Mouse (Mus musculus): ENCODE measurements around the gene Gm37240. TPM values are rescaled to one million over a fixed set of nuclear protein-coding genes. Genes with fewer than 3 reads are reported as not detected.

Gene Gm37240
- polyA plus RNA-seq, 1 experiment from 2014 or later: 4.6 TPM

- Histone ChIP-seq H3K9ac (ENCODE audit: low read length) (no peak overlapping the region), H3K27ac (ENCODE audit: low read length) (no peak overlapping the region), H3K4me1 (replicated peaks; ENCODE audit: control insufficient read depth, insufficient read depth, low read length) (no peaks in the 10 kb centered on the region), H3K36me3 (ENCODE audit: control insufficient read depth, insufficient read depth, low read length) (no peaks in the 10 kb centered on the region), H3K9me3 (ENCODE audit: control insufficient read depth, low read length) (no peaks in the 10 kb centered on the region), H3K4me2 (ENCODE audit: low read depth, low read length) (no peak overlapping the region), H3K27me3 (ENCODE audit: control insufficient read depth, insufficient read depth, low read depth, low read length) (no peaks in the 10 kb centered on the region), H3K4me3 (ENCODE audit: low read length) (no peak overlapping the region)
- ATAC-seq (ENCODE audit: low read depth): no peak
- 84% methylated on average over 4 of the region's 4 CpGs for WGBS
Measured at GRCm38 (mm10) chr3:84722680-84723079, 1164.6 kb downstream of the Gm37240 start.

- WGBS: 86% methylated on average over 15 of the region's 15 CpGs
- ATAC-seq (ENCODE audit: low read depth): no peak
- H3K27me3 ChIP-seq (ENCODE audit: control insufficient read depth, insufficient read depth, low read depth, low read length): no peaks in the 10 kb centered on the region
- H3K9ac ChIP-seq (ENCODE audit: low read length): no peak overlapping the region
- no peak overlapping the region for H3K27ac ChIP-seq (ENCODE audit: low read length)
- no peaks in the 10 kb centered on the region for H3K36me3 ChIP-seq (ENCODE audit: control insufficient read depth, insufficient read depth, low read length)
- H3K4me3 ChIP-seq (ENCODE audit: low read length): no peak overlapping the region
- H3K4me2 ChIP-seq (ENCODE audit: low read depth, low read length): no peak overlapping the region
- H3K4me1 ChIP-seq (replicated peaks; ENCODE audit: control insufficient read depth, insufficient read depth, low read length): no peaks in the 10 kb centered on the region
- peaks cover 3% of the 10 kb centered on the region; the same call in 1 of the 2 replicates for H3K9me3 ChIP-seq (ENCODE audit: control insufficient read depth, low read length)
Measured at GRCm38 (mm10) chr3:84715073-84715768, 1172.1 kb downstream of the Gm37240 start.

GRCm38 (mm10) chr3:84712941-84713340 lies 1174.4 kb downstream of the Gm37240 start:
- no peak overlapping the region for H3K4me2 ChIP-seq (ENCODE audit: low read depth, low read length)
- no peak overlapping the region for H3K9ac ChIP-seq (ENCODE audit: low read length)
- no peaks in the 10 kb centered on the region for H3K27me3 ChIP-seq (ENCODE audit: control insufficient read depth, insufficient read depth, low read depth, low read length)
- no peaks in the 10 kb centered on the region for H3K36me3 ChIP-seq (ENCODE audit: control insufficient read depth, insufficient read depth, low read length)
- 42% methylated on average over 2 of the region's 2 CpGs for WGBS
- no peak overlapping the region for H3K4me3 ChIP-seq (ENCODE audit: low read length)
- no peaks in the 10 kb centered on the region for H3K4me1 ChIP-seq (replicated peaks; ENCODE audit: control insufficient read depth, insufficient read depth, low read length)
- H3K27ac ChIP-seq (ENCODE audit: low read length): no peak overlapping the region
- ATAC-seq (ENCODE audit: low read depth): no peak
- peaks cover 3% of the 10 kb centered on the region; the same call in 1 of the 2 replicates for H3K9me3 ChIP-seq (ENCODE audit: control insufficient read depth, low read length)

- Histone ChIP-seq H3K27ac (ENCODE audit: low read length) (no peak overlapping the region), H3K4me1 (replicated peaks; ENCODE audit: control insufficient read depth, insufficient read depth, low read length) (no peaks in the 10 kb centered on the region), H3K9me3 (ENCODE audit: control insufficient read depth, low read length) (peaks cover 1% of the 10 kb centered on the region; the same call in 1 of the 2 replicates), H3K4me3 (ENCODE audit: low read length) (no peak overlapping the region), H3K27me3 (ENCODE audit: control insufficient read depth, insufficient read depth, low read depth, low read length) (no peaks in the 10 kb centered on the region), H3K4me2 (ENCODE audit: low read depth, low read length) (no peak overlapping the region), H3K36me3 (ENCODE audit: control insufficient read depth, insufficient read depth, low read length) (no peaks in the 10 kb centered on the region), H3K9ac (ENCODE audit: low read length) (no peak overlapping the region)
- WGBS: 80% methylated on average over 4 of the region's 4 CpGs
- ATAC-seq (ENCODE audit: low read depth): no peak
Measured at GRCm38 (mm10) chr3:84710723-84711122, 1176.6 kb downstream of the Gm37240 start.

DNA sequence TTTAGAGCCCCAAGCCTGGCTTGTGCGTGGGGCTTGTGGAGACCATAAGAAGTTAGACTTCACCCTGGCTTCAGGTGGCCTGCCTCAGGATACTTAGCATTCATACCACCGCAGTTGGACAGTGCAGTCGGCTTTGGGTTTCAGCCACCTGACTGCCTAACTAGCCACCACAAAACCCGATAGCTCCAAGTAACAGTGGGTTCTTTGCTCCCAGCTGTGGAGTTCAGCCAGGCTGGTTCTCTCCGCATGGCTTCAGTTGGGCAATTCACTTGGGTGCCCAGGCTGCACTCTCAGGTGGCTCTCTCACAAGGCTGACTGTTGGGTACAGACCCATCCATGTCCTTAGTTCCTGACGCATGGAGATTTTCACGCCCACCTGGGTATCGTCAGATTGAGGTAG lies 1177.4 kb downstream of the Gm37240 start:
- WGBS: 90% methylated on average over 8 of the region's 8 CpGs
- no peak for ATAC-seq (ENCODE audit: low read depth)
- H3K27ac ChIP-seq (ENCODE audit: low read length): no peak overlapping the region
- H3K27me3 ChIP-seq (ENCODE audit: control insufficient read depth, insufficient read depth, low read depth, low read length): no peaks in the 10 kb centered on the region
- H3K9ac ChIP-seq (ENCODE audit: low read length): no peak overlapping the region
- H3K4me2 ChIP-seq (ENCODE audit: low read depth, low read length): no peak overlapping the region
- H3K9me3 ChIP-seq (ENCODE audit: control insufficient read depth, low read length): no peaks in the 10 kb centered on the region
- no peaks in the 10 kb centered on the region for H3K36me3 ChIP-seq (ENCODE audit: control insufficient read depth, insufficient read depth, low read length)
- H3K4me1 ChIP-seq (replicated peaks; ENCODE audit: control insufficient read depth, insufficient read depth, low read length): no peaks in the 10 kb centered on the region
- H3K4me3 ChIP-seq (ENCODE audit: low read length): no peak overlapping the region

GRCm38 (mm10) chr3:84709100-84709499 lies 1178.2 kb downstream of the Gm37240 start:
- H3K4me3 ChIP-seq (ENCODE audit: low read length): no peak overlapping the region
- H3K36me3 ChIP-seq (ENCODE audit: control insufficient read depth, insufficient read depth, low read length): no peaks in the 10 kb centered on the region
- no peak overlapping the region for H3K9ac ChIP-seq (ENCODE audit: low read length)
- 56% methylated on average over 8 of the region's 8 CpGs for WGBS
- H3K4me2 ChIP-seq (ENCODE audit: low read depth, low read length): no peak overlapping the region
- no peaks in the 10 kb centered on the region for H3K27me3 ChIP-seq (ENCODE audit: control insufficient read depth, insufficient read depth, low read depth, low read length)
- H3K9me3 ChIP-seq (ENCODE audit: control insufficient read depth, low read length): no peaks in the 10 kb centered on the region
- H3K4me1 ChIP-seq (replicated peaks; ENCODE audit: control insufficient read depth, insufficient read depth, low read length): no peaks in the 10 kb centered on the region
- no peak for ATAC-seq (ENCODE audit: low read depth)
- no peak overlapping the region for H3K27ac ChIP-seq (ENCODE audit: low read length)

GRCm38 (mm10) chr3:84708469-84708868 lies 1178.8 kb downstream of the Gm37240 start:
- no peak overlapping the region for H3K4me3 ChIP-seq (ENCODE audit: low read length)
- H3K9ac ChIP-seq (ENCODE audit: low read length): no peak overlapping the region
- no peaks in the 10 kb centered on the region for H3K36me3 ChIP-seq (ENCODE audit: control insufficient read depth, insufficient read depth, low read length)
- no peak overlapping the region for H3K4me2 ChIP-seq (ENCODE audit: low read depth, low read length)
- WGBS: 67% methylated on average over 10 of the region's 10 CpGs
- no peaks in the 10 kb centered on the region for H3K4me1 ChIP-seq (replicated peaks; ENCODE audit: control insufficient read depth, insufficient read depth, low read length)
- H3K27ac ChIP-seq (ENCODE audit: low read length): no peak overlapping the region
- no peaks in the 10 kb centered on the region for H3K27me3 ChIP-seq (ENCODE audit: control insufficient read depth, insufficient read depth, low read depth, low read length)
- H3K9me3 ChIP-seq (ENCODE audit: control insufficient read depth, low read length): no peaks in the 10 kb centered on the region
- ATAC-seq (ENCODE audit: low read depth): no peak

GRCm38 (mm10) chr3:84705224-84705623 lies 1182.1 kb downstream of the Gm37240 start:
- Histone ChIP-seq H3K27ac (ENCODE audit: low read length) (no peak overlapping the region), H3K4me2 (ENCODE audit: low read depth, low read length) (no peak overlapping the region), H3K9me3 (ENCODE audit: control insufficient read depth, low read length) (no peaks in the 10 kb centered on the region), H3K27me3 (ENCODE audit: control insufficient read depth, insufficient read depth, low read depth, low read length) (no peaks in the 10 kb centered on the region), H3K4me3 (ENCODE audit: low read length) (no peak overlapping the region), H3K4me1 (replicated peaks; ENCODE audit: control insufficient read depth, insufficient read depth, low read length) (no peaks in the 10 kb centered on the region), H3K36me3 (ENCODE audit: control insufficient read depth, insufficient read depth, low read length) (no peaks in the 10 kb centered on the region), H3K9ac (ENCODE audit: low read length) (no peak overlapping the region)
- WGBS: 82% methylated on average over 9 of the region's 9 CpGs
- ATAC-seq (ENCODE audit: low read depth): no peak

DNA sequence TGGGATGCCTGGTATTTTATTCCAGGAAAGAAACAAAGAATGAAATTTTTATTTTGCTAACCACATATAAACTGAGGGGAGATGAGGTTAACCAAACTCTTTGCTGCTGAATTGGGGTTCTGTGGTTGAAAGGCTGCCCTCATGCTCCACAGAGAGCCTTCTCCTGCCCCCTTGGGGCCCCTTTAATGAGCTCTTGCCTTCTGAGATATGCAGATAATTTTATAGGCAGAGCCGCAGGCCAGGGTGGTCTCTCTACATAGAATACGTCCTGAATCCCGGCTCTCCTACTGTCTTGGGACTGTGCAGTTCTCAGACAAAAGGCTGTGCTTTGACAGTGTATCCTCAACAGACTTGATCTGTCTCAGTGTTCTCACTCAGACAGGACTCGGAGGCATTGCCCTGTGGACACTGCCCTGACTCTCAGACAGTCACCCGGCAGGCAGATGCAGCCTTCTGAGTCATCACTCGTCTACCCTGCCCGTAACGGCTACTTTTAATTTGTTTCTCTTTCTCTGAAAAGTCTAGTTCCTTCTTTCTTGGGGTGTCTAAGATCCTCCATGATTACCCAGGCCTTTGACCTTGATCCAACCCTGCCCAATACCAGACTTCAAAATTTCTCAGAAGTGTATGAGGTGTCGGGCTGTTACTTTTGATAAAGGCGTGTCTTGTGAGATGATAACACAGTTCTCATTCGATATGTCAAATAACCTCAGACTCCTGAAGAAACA lies 1184.1 kb downstream of the Gm37240 start:
- no peak for ATAC-seq (ENCODE audit: low read depth)
- Histone ChIP-seq H3K9ac (ENCODE audit: low read length) (no peak overlapping the region), H3K4me1 (replicated peaks; ENCODE audit: control insufficient read depth, insufficient read depth, low read length) (no peaks in the 10 kb centered on the region), H3K27ac (ENCODE audit: low read length) (no peak overlapping the region), H3K4me3 (ENCODE audit: low read length) (no peak overlapping the region), H3K4me2 (ENCODE audit: low read depth, low read length) (no peak overlapping the region), H3K27me3 (ENCODE audit: control insufficient read depth, insufficient read depth, low read depth, low read length) (no peaks in the 10 kb centered on the region), H3K36me3 (ENCODE audit: control insufficient read depth, insufficient read depth, low read length) (no peaks in the 10 kb centered on the region), H3K9me3 (ENCODE audit: control insufficient read depth, low read length) (no peaks in the 10 kb centered on the region)
- 61% methylated on average over 11 of the region's 11 CpGs for WGBS
